Mouse (Mus musculus) layer of hippocampus, adult 9-11 months (tissue): ENCODE measurements around the gene Ufc1.

Experiments used
- DNase-seq: peaks from one replicate; pipeline ENCODE4 v3.0.0; 2022

Ufc1 gene

GRCm38 (mm10) chr1:171268341-171268740 lies 26.5 kb downstream of the Ufc1 start:
- no peak for DNase-seq

DNA sequence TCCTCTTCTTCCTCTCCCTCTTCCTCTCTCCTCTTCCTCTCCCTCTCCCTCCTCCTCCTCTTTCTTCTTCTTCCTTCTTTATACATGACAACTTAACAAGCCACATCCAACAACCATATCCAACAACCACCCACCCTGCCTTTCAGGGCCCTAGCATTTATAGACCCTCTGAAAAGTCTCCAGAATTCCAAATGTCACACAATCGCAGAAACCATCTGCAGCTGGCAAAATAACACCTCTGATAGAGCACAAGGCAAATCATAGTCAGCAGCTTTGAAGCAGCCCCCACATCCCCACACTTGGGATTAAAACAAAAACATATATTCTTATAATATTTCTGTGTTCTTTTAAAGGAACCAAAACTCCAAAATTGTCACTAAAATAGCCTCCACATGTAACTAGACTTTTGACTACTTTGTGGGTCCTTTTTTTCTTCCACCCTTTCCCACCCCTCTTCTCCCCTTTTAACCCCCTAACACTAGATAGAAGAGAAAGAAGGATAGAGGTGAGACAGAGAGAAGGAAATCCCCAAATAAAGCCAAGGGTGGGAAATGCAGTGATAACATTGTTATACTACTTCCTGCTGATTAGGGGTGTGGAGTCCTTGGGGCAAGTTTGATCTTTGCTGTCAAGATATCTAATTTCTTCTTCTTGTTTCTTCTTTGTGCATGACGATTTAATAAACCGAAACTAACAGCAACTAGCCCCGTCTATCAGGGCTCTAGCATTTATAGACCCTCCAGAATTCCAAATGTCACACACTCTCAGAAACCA lies 28.7 kb downstream of the Ufc1 start:
- DNase-seq: no peak

GRCm38 (mm10) chr1:171263666-171264461 lies 31.0 kb downstream of the Ufc1 start:
- no peak for DNase-seq

DNA sequence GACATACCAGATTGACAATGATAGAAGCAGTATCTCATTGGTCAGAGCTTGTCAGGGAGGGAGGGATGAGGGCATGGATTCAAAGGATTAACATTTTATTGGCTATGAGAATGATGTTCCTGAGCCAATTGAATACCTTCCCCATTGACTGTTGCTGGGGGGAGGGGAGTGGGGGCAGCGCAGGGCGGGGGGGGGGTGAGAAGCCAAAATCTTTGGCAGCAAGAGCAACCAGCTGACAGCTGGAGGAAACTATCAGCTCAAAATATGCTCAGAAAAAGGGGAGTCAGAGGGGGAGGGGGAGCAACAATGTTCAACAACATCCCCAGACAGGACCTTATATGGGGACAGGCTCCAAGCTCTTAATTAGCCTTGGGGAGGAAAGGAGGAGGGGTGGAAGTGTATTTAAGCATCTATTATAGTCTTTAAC lies 31.6 kb downstream of the Ufc1 start:
- DNase-seq: peak; percentile 80

- DNase-seq: peak; percentile 93
Observed at GRCm38 (mm10) chr1:171262594-171263130, 32.2 kb downstream of the Ufc1 start.

GRCm38 (mm10) chr1:171260316-171260715 lies 34.5 kb downstream of the Ufc1 start:
- no peak for DNase-seq

DNA sequence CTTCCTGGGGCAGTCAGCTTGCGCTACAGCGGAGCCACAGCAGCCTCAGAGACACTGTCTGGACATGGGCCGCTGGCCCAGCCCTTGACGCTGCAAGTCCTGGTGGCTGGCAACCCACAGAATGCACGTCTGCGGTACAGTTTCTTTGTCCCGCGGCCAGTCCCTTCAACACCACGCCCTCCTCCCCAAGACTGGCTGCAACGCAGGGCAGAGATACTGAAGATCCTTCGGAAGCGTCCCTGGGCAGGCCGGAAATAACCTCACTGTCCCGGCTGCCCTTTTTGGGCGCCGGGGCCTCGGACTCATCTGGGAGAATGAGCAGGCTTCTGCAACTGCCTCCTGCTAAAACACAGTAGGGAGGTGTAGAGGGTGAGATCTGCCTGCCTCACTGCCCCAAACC lies 35.9 kb downstream of the Ufc1 start:
- DNase-seq: no peak

- DNase-seq: no peak
Observed at GRCm38 (mm10) chr1:171257781-171258180, 37.0 kb downstream of the Ufc1 start.

GRCm38 (mm10) chr1:171256937-171257548 lies 37.8 kb downstream of the Ufc1 start:
- DNase-seq: no peak

DNA sequence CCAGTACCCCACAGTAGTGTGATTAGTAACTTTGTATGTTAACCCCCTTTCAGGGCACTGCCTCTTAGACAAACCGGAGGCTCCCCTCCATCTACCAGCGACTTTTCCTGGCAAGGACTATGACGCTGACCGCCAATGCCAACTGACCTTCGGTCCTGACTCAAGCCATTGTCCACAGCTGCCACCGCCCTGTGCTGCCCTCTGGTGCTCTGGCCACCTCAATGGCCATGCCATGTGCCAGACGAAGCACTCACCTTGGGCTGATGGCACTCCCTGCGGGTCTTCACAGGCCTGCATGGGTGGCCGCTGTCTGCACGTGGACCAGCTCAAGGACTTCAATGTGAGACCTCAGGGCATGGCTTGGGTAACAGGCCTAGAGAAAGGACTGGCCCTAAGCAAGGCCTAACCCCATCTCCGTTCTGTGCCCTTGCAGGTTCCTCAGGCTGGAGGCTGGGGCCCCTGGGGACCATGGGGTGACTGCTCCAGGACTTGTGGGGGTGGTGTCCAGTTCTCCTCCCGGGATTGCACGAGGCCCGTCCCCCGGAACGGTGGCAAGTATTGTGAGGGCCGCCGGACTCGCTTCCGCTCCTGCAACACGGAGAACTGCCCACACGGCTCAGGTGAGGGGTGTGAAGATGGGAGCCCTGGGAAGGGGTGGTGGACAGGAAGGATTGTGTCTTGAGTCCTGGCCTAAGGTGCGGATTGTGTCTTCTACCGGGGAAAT lies 38.6 kb downstream of the Ufc1 start:
- DNase-seq: no peak

GRCm38 (mm10) chr1:171252415-171252814 lies 42.4 kb downstream of the Ufc1 start:
- no peak for DNase-seq

DNA sequence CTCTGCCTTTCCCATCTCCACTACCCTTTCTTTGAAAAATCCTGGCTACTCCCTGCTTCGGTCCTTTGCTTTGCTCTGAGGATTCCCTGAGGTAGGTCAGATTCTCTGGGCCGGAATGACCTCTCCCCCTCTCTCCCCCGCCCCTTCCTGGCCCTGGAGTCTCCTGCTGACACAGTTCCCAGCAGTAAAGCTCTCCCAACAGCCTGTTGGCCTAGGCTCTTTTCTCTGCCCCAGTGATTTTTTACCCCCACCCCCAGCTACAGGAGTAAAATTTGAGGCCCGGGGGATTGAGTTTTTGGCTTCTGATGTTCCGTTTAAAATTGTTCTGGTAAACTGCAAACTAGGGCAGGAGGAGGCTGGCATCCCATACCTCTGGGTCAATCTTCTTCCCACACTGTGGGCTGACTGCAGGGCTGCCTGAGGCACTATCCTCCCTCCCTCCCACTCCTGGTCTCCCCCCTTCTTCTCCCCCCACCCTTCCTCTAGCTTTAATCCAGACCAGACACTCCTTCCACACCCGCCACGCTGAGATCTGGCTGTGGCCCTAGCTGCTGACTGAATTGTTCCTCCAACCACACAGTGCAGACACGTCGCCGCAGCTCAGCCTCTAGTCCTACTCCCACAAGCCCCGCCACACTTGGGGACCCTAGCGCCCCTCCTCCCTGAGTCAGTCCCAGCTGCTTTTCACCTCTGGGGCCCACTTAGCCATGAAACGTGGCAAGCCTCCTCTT lies 43.1 kb downstream of the Ufc1 start:
- no peak for DNase-seq

DNA sequence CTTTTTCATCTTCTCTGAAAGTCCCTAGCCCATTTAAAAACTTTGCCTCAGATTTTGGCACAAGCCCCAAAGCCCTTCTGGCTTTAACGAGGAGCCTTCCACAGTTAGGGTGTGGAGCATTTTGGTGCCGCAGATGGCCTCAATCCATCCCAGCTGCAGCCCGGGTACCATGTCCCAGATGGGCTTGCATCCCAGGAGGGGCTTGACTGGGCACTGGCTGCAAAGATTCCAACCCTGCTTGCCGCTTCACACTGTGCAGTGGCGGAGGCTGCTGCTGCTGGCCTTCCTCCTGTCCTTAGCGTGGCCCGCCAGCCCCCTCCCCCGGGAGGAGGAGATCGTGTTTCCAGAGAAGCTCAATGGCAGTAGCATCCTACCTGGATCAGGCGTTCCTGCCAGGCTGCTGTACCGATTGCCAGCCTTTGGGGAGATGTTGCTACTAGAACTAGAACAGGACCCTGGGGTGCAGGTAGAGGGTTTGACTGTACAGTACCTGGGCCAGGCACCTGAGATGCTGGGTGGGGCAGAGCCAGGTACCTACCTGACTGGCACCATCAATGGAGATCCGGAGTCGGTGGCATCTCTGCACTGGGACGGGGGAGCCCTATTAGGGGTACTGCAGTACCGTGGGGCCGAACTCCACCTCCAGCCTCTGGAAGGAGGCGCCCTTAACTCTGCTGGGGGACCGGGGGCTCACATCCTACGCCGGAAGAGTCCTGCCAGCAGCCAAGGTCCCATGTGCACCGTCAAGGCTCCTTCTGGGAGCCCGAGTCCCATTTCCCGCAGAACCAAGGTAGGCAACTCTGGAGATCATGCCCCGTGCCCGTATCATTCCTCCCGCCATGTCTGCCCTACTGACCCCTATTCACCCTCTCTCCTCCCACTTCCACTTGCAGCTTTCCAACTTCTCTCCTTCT lies 43.9 kb downstream of the Ufc1 start, which contains the start of gene Ndufs2:
Gene Ndufs2, minus strand, starts transcription at position 709 of the 914 bp plus-strand sequence.
- no peak for DNase-seq

DNA sequence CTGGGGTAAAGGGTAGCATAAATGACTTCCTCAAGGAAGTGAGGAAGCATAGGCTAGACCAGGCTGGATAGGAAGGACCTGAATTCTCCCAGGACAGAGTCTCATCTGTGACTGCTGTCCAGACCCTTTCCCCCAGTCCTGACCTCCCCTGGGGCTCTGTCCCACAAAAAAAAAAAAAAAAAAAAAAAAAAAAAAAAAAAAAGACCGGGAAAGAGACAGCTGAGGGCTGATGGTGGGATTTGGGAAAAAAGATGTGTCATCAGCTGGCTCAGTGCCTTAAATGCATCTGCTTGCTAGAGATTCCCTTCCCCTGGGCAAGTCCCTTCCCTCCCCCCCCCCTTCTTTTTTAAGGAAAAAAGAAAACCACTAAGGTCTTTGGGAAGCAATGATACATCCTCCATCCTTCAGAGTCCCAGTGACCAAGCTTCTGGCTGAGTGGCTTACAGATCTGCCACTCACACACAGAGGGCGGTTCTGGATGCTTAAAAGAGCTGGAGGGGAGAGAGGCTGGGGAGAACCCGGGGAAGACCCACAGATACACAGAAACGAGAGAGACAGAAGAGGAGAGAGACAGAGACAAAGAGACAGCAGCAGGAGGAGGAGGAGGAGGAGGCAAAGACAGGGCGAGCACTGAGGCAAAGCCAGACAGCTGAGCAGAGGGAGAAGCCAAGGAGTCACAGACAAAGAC lies 44.8 kb downstream of the Ufc1 start, which contains the start of gene Adamts4:
Gene Adamts4, plus strand, starts transcription at position 509 of the 688 bp plus-strand sequence.
- peak; percentile 71 for DNase-seq

DNA sequence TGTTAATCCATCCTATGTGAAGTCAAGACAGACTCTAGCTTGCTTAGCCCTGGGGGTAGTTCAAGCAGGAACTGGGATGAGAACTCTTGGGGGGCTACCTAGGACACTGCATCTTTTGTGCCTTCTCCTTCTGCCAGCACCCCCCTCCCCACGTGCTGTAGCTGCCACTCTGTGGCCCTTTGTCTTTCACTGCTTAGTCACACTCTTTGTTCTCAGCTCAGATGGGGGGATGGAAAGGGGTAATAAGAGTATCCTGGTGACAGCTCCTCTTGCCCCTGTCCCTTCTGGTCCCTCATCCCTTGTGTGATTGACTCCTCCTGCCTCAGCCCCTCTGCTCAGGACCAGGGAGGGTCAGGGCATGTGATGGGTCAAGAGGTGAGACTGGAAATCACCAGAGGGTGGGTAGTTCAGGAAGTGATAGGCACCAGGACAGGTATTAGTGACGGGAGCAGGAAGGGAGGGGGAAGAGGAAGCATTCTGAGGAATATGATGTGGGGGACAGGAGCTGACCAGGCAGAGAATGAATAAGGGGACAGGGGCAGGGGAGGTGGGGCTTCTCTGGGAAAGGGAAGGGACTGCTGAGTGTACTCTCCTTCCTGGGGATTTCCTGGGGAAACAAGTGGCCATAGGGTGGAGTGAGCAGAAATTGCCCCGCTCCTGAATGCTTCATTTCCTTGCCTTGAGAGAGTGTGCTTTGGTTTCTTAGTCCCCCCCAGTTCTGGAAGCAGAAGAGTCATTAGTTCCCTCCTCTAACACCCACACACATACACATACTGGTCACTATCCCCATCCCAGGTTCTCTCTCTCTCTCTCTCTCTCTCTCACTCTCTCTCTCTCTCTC lies 46.2 kb downstream of the Ufc1 start:
- DNase-seq: peak; percentile 82

GRCm38 (mm10) chr1:171247916-171248315 lies 46.9 kb downstream of the Ufc1 start:
- no peak for DNase-seq

DNA sequence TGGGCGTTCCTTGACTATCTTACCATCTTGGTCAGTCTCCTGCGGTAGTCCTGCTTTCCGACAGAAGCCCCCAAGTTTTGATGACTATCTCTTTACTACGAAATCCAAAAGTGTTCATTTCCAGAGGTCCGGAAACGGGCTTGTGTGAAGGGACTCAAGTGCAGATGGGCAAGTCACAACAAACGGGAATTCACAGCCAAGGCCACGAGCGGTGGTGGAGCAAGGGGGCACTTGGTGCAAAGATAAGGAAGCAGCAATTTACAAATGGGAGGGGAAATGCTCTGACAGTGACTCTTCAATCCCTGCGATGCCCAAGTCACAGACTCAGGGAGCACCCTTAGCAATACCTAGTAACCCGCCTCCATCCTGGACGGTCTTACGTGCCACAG lies 47.4 kb downstream of the Ufc1 start:
- DNase-seq: no peak

- peak; percentile 98 for DNase-seq
Observed at GRCm38 (mm10) chr1:171246709-171247452, 47.9 kb downstream of the Ufc1 start.
